Mouse (Mus musculus): ENCODE results near the gene Atp2b4.
"Not testable (repeated sequence)": the region's sequence is repeated elsewhere in the genome, so short reads cannot be mapped to it uniquely, and the experiment has no call there.

The Atp2b4 gene

DNA sequence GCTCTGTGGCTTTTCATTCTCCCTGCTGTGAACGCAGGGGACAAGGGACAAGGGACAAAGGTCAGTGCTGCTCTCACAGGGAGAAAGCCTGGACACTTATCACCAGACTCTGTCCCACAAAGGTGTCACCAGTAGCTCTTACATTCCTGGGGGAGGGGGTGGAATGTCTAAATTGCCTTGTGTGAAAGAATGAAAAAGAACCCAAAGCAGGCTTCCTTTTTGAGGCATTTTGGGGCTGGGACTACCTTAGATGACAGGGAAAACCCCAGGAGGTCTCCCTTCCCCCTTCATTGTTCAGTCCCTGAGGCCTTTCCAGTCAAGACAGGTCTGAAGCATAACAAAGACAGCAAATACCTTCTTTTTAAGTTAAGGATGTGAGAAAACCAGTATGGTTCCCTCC lies 106.5 kb downstream of the Atp2b4 start:
- DNase-seq (ENCODE audit: low spot score), result no peak

DNA sequence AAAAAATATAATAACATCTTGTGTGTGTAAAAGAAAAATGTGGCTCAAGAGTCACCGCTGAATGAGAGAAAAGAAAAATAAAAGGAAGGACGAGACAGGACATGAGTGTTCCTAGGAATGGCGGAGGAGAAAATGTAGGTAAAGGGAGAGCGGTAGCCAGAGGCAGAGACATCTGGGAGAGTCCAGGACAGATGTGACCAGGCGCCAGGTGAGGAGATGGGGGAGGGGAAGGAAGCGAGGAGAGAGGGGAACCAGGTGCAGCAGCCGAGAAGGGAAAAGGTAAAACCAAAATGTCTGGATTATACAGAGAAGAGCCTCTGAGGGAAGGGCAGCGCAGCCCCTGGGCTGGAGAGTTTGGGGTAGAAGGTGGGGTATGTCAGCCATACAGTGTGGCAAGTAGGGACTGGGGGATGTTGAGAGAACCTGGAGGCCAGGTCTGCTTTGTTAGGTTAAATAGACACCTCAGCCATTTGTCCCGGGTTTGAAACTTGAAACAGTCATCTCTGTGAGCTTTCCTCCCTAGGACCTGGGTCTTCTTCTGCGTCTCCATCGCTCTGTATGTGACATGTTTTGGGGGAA lies 107.2 kb downstream of the Atp2b4 start:
- no peak for DNase-seq (ENCODE audit: low spot score)

DNA sequence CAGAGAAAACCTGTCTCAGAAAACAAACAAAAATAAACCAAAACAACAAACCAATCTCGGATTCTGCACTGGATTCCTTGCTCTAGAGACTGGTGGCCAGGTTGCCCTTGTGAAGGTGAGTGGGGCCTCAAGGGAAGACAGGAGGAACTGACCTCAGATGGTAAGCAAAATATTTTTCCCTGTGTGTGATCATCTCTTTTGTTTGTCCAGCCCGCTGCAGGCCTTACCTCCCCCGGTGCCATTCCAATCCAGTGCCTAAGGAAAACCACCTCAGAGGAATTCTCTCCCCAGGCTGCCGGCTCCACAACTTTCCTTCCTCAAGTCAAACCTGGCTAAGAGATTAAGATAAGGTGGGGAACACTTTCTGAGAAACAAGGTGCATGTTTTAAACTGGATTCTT lies 108.6 kb downstream of the Atp2b4 start:
- DNase-seq (ENCODE audit: low spot score), result no peak

DNA sequence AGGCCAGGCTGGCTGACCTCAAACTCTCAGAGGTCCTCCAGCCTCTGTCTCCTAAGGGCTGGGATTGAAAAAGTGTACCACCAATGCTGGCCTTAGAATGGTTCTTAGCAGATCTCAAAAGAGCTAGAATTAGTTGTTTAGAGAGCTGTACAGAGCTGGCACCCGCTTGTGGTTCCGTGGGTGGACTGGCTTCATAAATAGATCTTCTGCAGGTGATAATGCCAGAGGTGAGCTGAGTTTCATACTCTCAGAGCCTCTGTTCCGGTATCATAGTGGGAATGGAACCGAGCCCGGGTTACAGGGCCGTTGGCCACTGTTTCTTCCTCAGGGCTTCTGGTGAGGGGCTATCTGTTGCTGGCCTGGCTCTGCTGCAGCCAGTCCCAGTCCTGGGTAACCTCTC lies 109.8 kb downstream of the Atp2b4 start:
- no peak for DNase-seq (ENCODE audit: low spot score)

DNA sequence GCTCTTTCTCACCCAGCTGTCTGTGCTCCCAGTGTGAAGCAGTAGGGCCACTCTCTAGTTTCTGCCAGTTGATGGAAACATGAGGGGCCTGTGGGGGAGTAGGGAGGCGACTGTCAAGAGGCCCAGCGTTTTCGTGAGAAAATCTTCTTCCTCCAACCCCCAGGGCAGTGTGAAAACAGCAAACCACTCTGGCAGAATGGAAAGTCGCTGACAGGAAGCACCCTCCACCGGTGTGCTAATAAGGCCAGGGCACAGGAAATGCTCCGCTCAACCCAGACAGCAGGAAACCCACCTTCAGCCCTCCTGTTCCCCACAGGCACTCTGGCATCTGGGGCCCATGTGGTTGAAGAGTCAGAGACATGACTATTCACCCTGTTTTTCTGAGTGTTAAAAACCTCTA lies 110.9 kb downstream of the Atp2b4 start, which contains the start of gene Lax1:
Gene Lax1 (minus strand): TSS at position 212 of the 400 bp plus-strand sequence.
- DNase-seq (ENCODE audit: low spot score), result no peak

DNA sequence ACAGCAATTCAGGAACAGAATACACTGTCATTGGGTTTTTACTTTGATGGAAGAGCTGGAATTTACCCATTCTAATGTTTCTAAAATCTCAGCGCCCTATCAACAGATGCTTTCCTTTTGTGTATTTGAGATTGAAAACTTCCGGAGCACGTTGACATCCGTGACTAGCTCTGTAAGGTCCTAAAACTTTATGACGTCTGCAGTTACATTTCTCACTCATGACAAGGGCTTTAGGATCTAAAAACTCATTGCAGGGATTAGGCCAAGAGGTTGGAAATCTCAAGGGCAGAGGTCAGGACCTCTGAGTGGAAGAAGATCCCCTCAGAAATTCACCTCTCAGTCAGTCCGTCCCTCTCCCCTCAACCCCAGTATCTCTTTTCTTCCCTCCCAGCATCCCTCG lies 112.5 kb downstream of the Atp2b4 start:
- no peak for DNase-seq (ENCODE audit: low spot score)

DNA sequence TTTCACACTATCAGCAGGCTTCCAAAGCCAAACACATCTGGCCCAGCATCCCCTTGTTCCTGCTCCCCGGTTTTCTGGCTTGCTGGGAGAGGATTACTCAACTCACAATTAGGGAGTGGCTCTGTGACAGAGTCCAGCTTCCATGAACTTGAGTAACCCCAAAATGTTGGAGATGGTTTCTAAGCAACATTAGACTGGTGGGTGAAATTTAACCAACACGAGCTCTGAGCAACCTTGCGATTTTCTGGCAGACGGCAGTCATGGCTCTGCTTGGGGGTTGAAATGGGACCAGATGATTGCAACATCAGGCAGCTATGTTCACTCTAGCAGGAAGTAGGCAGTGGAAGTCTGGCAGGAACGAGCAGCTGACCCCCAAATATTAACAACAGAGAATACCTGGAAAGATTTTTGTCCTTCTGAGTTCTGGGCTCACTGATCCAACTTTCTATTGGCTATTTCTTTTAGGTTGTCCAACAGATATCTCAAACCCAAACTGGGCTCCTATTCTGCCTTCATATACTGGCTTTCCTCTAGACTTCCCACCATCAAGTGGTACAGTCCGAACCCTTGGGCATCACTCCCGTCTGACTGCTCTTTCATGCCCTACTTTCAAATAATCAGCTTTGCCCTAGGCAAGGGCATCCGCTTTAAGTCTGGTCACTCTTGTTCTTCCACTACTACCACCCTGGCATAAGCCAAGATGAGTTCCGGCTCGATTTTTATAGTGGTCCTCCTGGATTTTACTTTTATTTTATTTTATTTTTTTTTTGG lies 114.9 kb downstream of the Atp2b4 start:
- DNase-seq (ENCODE audit: low spot score), result no peak

DNA sequence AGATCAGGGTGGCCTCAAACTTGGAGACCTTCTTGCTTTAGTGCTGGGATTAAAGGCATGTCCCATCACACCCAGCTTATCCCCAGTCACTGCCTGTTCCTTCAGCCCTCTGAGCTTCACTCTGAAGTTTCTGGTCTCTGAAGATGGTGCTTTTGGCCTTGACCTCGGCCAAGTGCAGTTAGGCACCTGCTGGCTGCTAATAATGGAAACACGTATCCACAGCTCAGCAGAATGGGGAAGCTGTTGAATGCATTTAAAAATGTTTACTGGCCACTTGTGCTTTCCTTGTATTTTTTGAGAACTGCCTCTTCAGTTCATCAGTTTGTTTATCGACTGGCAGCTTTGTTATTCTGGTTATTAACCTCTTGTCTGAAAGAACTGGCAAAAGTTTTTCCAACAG lies 129.0 kb downstream of the Atp2b4 start:
- DNase-seq (ENCODE audit: low spot score), result no peak

DNA sequence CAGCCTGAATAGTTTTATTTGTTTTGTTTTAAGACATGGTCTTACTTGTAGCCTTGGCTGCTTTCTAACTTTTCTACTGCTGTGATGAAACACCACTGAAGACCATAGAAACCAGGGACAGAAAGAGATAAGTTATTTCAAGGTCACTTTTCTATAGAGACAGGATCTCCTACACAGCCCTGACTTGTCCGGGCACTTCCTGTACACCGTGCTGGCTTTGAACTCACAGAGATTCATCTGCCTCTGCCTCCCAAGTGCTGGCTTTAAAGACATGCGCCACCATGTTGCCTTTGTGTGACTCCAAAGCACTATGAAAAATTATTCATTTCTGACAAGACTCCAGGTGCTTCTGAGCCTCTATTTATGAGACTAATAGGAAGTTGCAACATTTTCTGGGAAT lies 129.6 kb downstream of the Atp2b4 start:
- no peak for DNase-seq (ENCODE audit: low spot score)

DNA sequence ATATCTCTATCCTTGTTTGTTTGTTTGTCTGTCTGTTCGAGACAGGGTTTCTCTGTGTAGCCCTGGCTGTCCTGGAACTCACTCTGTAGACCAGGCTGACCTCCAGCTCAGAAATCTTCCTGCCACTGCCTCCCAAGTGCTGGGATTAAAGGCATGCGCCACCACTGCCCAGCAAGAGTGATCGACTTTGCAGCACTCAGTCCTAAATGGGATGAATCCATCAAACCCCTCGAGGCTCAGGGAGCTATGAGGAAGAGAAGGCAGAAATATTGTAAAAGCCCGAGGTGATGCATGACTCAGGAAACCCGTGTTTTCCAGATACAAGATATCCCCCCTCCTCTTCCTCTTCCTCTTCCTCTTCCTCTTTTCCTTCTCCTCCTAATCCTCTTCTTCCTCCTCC lies 130.1 kb downstream of the Atp2b4 start:
- DNase-seq (ENCODE audit: low spot score), result no peak

DNA sequence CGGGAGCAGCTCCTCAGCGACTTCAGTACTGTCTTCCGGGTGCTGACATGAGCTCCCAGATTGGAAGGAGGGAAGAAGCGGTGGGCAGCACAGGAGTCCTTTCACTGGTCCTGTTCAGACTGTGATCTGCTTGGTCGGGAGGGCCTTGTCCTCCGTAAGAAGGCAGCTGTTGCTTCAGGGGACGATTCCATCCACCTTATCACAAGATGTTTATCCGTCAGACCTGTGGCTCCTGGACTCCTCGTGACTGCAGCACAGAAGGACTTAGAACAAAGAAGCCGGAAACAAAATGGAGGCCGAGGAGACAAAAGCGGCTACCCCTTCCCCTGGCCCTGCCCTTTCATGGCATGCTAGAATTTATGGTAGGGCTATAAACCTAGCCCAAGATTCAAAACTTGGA lies 130.7 kb downstream of the Atp2b4 start:
- no peak for DNase-seq (ENCODE audit: low spot score)

DNA sequence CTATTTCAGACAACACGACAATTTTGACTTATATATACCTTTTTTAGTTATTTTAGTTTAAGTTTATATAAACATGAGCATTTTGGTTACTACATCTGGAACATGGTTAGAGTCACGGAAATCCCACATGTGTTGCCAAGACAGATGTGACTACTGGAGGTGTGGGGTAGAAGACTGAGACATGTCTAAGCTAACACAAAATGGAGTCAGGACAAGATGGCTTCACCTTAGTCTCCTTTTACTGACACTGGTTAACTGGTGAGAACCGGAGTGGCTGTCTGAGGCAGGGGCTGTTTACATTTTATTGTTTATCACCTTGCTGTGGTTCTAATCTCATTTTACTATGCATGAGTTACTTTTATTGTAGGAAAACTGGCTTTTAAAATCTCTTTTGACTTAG lies 132.2 kb downstream of the Atp2b4 start:
- no peak for DNase-seq (ENCODE audit: low spot score)

DNA sequence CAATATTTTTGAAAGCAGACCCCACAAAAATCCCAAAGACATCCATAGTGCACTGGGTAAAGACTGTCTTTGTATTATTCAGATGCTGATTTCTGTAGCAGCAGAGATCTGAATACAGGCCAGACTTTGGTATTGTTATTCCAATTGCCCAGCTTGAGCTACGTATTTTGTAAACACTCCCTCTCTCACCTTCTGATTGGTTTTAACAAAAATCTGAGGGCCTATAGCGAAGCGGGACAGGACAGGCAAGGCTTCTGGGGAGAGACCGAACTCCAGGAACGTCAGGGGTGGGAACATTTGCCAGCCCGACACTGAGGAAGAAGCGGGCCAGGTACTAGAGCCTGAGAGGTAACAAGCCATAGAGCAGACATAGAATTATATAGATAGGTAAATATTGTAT lies 133.1 kb downstream of the Atp2b4 start:
- DNase-seq (ENCODE audit: low spot score), result no peak

DNA sequence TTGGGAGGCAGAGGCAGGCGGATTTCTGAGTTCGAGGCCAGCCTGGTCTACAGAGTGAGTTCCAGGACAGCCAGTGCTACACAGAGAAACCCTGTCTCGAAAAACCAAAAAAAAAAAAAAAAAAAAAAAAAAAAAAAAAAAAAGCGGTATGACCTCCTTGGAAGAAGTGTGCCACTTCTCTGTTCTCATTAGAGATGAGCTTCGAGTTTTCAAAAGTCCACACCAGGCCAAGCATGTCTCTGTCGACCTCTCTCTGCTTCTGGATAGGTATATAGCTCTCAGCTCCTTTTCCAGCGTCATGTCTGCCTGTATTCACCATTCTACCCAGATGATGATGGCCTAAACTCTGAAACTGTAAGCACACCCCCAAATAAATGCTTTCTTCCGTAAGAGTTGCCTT lies 135.1 kb downstream of the Atp2b4 start:
- not testable (repeated sequence) for DNase-seq (ENCODE audit: low spot score)

DNA sequence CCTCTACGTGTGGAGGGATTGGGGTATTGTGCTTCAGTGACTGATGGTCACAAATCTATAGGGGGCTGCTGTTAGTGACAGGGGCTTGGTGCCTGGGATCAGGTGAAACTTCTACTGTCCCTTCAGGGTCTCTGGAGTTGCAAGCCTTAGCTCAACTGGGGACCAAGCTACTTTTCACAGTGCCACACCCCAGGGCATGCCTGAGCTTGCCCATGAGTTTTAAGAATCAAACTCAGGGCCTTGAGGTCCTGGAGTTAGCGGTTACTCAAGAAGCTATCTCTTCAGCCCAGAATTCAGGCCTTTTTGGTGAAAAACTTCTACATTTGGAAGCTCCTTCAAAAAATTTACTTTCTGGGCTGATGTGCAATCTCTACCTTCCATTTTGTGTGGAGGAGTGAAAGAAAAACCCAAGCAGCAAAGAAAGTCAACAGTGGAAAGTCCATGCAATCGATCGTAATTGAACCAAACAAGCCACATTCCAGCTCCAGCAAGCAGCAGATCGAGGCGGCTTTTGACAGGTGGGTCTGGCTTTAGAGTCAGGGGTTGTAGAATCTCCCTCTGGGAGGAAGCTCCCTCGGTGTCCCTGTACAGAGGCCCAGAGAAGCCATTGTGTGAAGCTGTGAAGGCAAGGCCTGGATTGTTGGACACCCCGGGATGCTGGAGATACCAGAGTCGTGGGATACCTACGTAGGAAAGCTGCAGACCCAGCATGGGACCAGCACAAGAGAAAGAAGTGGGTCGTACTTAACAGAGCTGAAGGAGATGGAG lies 136.5 kb downstream of the Atp2b4 start:
- DNase-seq (ENCODE audit: low spot score), result no peak

DNA sequence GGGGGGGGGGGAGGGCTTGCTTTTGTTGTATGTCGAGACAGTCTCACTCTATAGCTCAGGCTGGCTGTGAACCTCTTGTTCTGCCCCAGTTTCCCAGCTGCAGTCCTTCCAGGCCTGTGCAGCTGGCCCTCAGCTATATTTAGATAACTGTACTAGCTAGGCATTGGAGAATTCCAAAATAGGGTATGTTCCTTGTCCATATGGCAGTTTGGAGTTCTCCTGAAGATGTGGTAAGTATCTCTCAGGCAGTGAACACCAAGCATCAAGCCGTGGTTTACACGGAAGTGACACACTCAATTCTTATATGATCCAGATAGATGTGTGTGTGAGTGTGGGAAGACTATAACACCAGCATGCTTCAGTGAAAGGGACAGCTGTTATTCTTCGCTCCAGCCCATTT lies 137.4 kb downstream of the Atp2b4 start:
- peak; percentile 55 for DNase-seq (ENCODE audit: low spot score)

DNA sequence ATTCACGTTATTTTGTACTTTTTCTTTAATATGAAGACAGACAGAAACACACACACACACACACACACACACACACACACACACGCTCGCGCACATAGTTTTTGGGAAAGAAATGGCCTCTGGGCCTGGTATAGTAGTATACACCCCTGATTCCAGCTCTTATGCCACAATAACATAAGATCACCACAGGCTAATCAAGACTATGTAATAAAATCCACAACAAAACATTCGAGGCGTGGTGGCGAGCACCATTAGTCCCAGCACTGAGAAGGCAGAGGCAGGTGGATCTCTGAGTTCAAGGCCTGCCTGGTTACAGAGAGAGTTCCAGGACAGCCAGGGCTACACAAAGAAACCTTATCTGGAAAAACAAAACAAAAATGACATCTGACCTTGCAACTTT lies 137.9 kb downstream of the Atp2b4 start:
- DNase-seq (ENCODE audit: low spot score), result no peak

DNA sequence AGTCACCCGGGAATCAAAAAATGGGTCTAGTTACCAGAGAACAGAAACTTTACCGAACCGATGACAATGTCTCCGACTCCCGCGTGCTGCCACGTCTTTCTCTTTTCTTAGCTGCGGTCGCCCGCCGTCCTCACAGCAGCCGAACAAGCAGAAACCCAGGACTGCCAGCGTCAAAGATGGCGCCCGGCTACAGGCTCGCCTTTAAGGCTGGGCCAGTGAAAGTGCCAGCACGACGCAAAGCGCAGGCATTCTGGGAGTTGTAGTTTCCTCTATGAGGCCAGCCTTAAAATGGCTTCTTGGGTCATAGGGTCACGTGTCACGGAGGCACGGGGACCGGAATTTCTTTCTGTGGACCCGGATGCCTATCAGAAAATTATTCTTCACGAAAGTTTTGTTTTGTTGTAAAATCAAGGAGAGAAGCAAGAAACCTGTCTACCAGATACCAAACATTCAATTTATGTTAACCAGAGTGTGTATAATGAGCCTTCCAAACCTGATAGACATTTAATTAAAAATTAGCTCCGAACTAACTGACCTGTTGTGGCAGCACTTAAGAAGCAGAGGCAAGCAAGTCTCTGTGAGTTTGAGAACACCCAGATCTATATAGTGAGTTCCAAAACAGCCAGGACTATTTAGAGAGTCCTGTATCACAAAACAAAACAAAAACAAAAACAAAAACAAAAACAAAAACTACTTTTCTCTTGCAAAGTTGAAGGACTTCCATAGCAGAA lies 139.5 kb downstream of the Atp2b4 start, which contains the start of gene Gm38394:
Gene Gm38394 (minus strand): TSS at position 116 of the 731 bp plus-strand sequence.
- peak; percentile 91 for DNase-seq (ENCODE audit: low spot score)

DNA sequence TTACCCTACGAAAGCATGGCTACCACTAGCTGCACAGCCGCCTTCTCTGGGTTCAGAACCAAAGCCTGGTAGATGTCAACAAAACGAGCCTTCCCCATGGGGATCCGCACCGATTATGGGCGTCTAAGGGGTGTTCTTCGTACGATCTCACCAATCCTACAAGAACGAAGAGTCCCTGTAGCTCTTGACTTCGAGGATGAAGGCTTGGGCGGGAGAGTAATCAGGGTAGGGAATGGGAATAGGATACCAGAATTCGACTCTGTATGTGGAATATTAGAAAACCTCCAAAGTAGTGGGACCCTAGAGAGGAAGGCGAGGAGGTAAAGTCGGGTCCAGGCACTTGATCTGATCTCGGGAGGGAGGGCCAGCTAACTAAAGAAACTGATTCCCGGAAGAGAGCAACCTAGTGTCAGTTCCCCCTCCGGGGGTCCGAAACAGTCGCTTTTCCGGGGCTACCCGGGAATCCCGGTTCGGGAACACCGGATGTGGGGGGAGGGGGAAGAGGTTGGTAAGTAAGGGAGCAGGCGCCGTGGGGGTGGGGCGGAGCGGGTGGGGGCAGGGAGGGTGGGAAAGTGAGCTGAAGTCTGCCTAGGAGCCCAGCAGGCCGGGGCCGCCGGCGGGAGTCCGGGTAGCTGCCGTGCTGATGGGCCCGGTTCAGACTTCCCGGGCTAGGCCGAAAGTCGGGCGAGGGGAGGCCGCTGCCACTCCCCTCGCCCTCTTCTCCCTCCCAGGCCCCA lies 140.2 kb downstream of the Atp2b4 start, which contains the start of gene Zbed6:
Gene Zbed6 (minus strand): TSS at position 420 of the 737 bp plus-strand sequence.
- peak; percentile 54 for DNase-seq (ENCODE audit: low spot score)

DNA sequence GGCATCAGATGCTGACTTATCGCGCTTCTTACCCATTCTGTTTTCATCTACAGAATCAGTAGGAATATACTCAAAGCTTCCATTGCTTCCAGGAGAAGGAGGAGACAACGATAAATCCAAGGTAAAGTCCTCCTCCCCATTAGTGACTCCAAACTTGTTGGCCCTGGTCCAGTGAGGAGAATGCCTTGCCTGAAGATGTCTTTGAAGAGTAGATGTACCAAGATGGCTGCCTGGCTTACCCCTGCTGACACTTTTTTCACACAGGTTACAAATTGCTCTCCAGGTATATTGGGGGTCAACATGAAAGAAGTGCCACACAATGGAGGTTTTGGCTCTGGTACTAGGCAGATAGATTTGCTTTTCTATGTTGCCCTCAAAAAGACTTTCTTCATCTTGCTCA lies 142.0 kb downstream of the Atp2b4 start:
- DNase-seq (ENCODE audit: low spot score), result no peak

DNA sequence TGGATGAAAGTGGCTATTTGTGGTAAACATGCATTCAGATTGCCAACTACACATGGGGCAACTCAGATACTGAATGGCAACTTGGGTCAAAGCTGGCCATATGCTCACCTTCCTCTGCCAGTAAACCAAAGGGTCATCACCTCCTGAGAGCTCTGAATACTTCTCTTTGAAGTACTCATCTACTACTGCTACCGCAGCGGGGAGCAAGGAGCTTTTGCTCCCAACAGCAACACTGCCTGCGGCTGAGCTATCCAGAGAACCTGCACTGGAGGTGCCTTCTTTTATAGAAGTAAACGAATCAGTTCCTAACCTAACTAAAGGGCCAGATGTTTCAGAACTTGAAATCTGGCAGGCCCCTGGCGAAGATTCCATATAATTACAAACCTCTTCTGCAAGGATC lies 144.0 kb downstream of the Atp2b4 start:
- no peak for DNase-seq (ENCODE audit: low spot score)

DNA sequence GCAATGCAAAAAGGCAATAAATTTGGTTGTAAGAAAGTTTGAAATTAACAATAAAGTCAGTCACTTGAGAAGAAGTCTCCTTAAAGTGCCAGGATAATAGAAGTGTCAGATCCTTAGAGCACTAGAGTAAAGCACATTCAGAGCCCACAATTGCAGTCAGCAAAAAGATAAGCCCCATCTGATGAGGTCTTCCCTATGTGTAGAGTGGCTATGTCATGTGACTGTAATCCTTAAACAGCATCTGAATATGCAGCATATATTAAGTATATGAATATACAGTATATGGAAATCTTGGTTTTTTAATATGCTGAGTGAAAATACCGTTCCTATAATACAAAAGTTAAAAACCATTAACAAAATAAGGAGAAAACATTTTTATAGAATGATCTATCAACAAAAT lies 147.8 kb downstream of the Atp2b4 start:
- no peak for DNase-seq (ENCODE audit: low spot score)
